Mouse (Mus musculus): ENCODE results near the gene Acin1. TPM values are rescaled to one million over a fixed set of nuclear protein-coding genes. Genes with fewer than 3 reads are reported as not detected.
A peak's percentile ranks its signal among the peaks of the same experiment; 100 is the strongest.

Gene Acin1
- polyA plus RNA-seq, 1 experiment from 2014 or later, result 38.0 TPM

- DNase-seq (no peak), ATAC-seq (peak; percentile 34; the same call in 1 of the 2 replicates)
- H3K9ac ChIP-seq (replicated peaks), result no peak overlapping the region
- H3K4me3 ChIP-seq (ENCODE audit: low read depth, low read length), result peak overlapping the region; percentile 37
- H3K36me3 ChIP-seq (replicated peaks; ENCODE audit: insufficient read depth, low read length), result no peaks in the 10 kb centered on the region
- H3K9me3 ChIP-seq (ENCODE audit: low read length), result no peaks in the 10 kb centered on the region
- H3K4me2 ChIP-seq (ENCODE audit: low read depth, low read length), result peak overlapping the region; percentile 74
- H3K27ac ChIP-seq (ENCODE audit: low read depth), result no peak overlapping the region
- TF ChIP-seq CTCF (IDR thresholded peaks at IDR 0.05; ENCODE audit: low read depth) (0 out of 2 replicates have a peak, but pooled peaks have one; percentile 5), EP300 (IDR thresholded peaks at IDR 0.05; ENCODE audit: low read depth) (no peak)
- H3K27me3 ChIP-seq (ENCODE audit: insufficient read depth, low read length), result no peaks in the 10 kb centered on the region
- H3K4me1 ChIP-seq (ENCODE audit: insufficient read depth), result peaks cover 8% of the 10 kb centered on the region
- WGBS (ENCODE audit: insufficient replicate concordance), result 2% methylated on average over 15 of the region's 15 CpGs
Measured at GRCm38 (mm10) chr14:54714617-54715081, 27.9 kb upstream of the Acin1 start.

- Histone ChIP-seq H3K27ac (ENCODE audit: low read depth) (0 out of 2 replicates have a peak overlapping the region, but pooled peaks have one; percentile 76), H3K27me3 (ENCODE audit: insufficient read depth, low read length) (no peaks in the 10 kb centered on the region), H3K9ac (replicated peaks) (no peak overlapping the region), H3K4me2 (ENCODE audit: low read depth, low read length) (peak overlapping the region; percentile 74), H3K36me3 (replicated peaks; ENCODE audit: insufficient read depth, low read length) (no peaks in the 10 kb centered on the region), H3K4me1 (ENCODE audit: insufficient read depth) (peaks cover 8% of the 10 kb centered on the region), H3K4me3 (ENCODE audit: low read depth, low read length) (peak overlapping the region; percentile 37), H3K9me3 (ENCODE audit: low read length) (no peaks in the 10 kb centered on the region)
- WGBS (ENCODE audit: insufficient replicate concordance), result under 1% methylated on average over 13 of the region's 13 CpGs
- peak; percentile 27; the same call in 1 of the 2 replicates for ATAC-seq
- peak; percentile 69 for DNase-seq
- TF ChIP-seq EP300 (IDR thresholded peaks at IDR 0.05; ENCODE audit: low read depth) (no peak), CTCF (IDR thresholded peaks at IDR 0.05; ENCODE audit: low read depth) (peak; percentile 90)
Measured at GRCm38 (mm10) chr14:54714121-54714520, 27.4 kb upstream of the Acin1 start.

GRCm38 (mm10) chr14:54712861-54713260, 26.1 kb upstream of the Acin1 start:
- no peak for TF ChIP-seq EP300 (IDR thresholded peaks at IDR 0.05; ENCODE audit: low read depth)
- TF ChIP-seq CTCF (IDR thresholded peaks at IDR 0.05; ENCODE audit: low read depth), result no peak
- 34% methylated on average over 8 of the region's 8 CpGs for WGBS (ENCODE audit: insufficient replicate concordance)
- no peak overlapping the region; the same call in 1 of the 2 replicates for H3K4me3 ChIP-seq (ENCODE audit: low read depth, low read length)
- no peak overlapping the region for H3K9ac ChIP-seq (replicated peaks)
- peak overlapping the region; percentile 76 for H3K27ac ChIP-seq (ENCODE audit: low read depth)
- ATAC-seq (peak; percentile 24; the same call in 1 of the 2 replicates), DNase-seq (peak; percentile 57)
- H3K27me3 ChIP-seq (ENCODE audit: insufficient read depth, low read length), result no peaks in the 10 kb centered on the region
- H3K36me3 ChIP-seq (replicated peaks; ENCODE audit: insufficient read depth, low read length), result no peaks in the 10 kb centered on the region
- peaks cover 8% of the 10 kb centered on the region for H3K4me1 ChIP-seq (ENCODE audit: insufficient read depth)
- H3K9me3 ChIP-seq (ENCODE audit: low read length), result no peaks in the 10 kb centered on the region
- peak overlapping the region; percentile 32; the same call in 1 of the 2 replicates for H3K4me2 ChIP-seq (ENCODE audit: low read depth, low read length)

- peaks cover 8% of the 10 kb centered on the region for H3K4me1 ChIP-seq (ENCODE audit: insufficient read depth)
- no peaks in the 10 kb centered on the region for H3K36me3 ChIP-seq (replicated peaks; ENCODE audit: insufficient read depth, low read length)
- H3K4me2 ChIP-seq (ENCODE audit: low read depth, low read length), result peak within 1 kb of the TSS; percentile 47
- 65% methylated on average over 7 of the region's 7 CpGs for WGBS (ENCODE audit: insufficient replicate concordance)
- H3K27ac ChIP-seq (ENCODE audit: low read depth), result peak within 1 kb of the TSS; percentile 76
- TF ChIP-seq CTCF (IDR thresholded peaks at IDR 0.05; ENCODE audit: low read depth) (no peak), EP300 (IDR thresholded peaks at IDR 0.05; ENCODE audit: low read depth) (no peak)
- H3K27me3 ChIP-seq (ENCODE audit: insufficient read depth, low read length), result no peaks in the 10 kb centered on the region; the same call in 1 of the 2 replicates
- no peak for DNase-seq
- H3K9me3 ChIP-seq (ENCODE audit: low read length), result no peaks in the 10 kb centered on the region
- peak within 1 kb of the TSS; percentile 23; the same call in 1 of the 2 replicates for H3K9ac ChIP-seq (replicated peaks)
- peak within 1 kb of the TSS; percentile 39 for H3K4me3 ChIP-seq (ENCODE audit: low read depth, low read length)
- no peak for ATAC-seq
Measured at GRCm38 (mm10) chr14:54712074-54712473, 25.3 kb upstream of the Acin1 start, which contains the start of gene Cebpe. Gene Cebpe (minus strand): TSS chr14:54712174.

- H3K27me3 ChIP-seq (ENCODE audit: insufficient read depth, low read length), result no peaks in the 10 kb centered on the region; the same call in 1 of the 2 replicates
- TF ChIP-seq EP300 (IDR thresholded peaks at IDR 0.05; ENCODE audit: low read depth) (no peak), CTCF (IDR thresholded peaks at IDR 0.05; ENCODE audit: low read depth) (no peak)
- DNase-seq, result no peak
- no peaks in the 10 kb centered on the region for H3K9me3 ChIP-seq (ENCODE audit: low read length)
- H3K36me3 ChIP-seq (replicated peaks; ENCODE audit: insufficient read depth, low read length), result no peaks in the 10 kb centered on the region
- peak overlapping the region; percentile 47 for H3K4me2 ChIP-seq (ENCODE audit: low read depth, low read length)
- WGBS (ENCODE audit: insufficient replicate concordance), result 57% methylated on average over 9 of the region's 9 CpGs
- no peak overlapping the region for H3K4me3 ChIP-seq (ENCODE audit: low read depth, low read length)
- ATAC-seq, result no peak
- H3K27ac ChIP-seq (ENCODE audit: low read depth), result no peak overlapping the region
- no peak overlapping the region for H3K9ac ChIP-seq (replicated peaks)
- peaks cover 23% of the 10 kb centered on the region for H3K4me1 ChIP-seq (ENCODE audit: insufficient read depth)
Measured at GRCm38 (mm10) chr14:54709054-54709453, 22.3 kb upstream of the Acin1 start.

- Histone ChIP-seq H3K27ac (ENCODE audit: low read depth) (peak overlapping the region; percentile 66), H3K9me3 (ENCODE audit: low read length) (no peaks in the 10 kb centered on the region), H3K4me3 (ENCODE audit: low read depth, low read length) (0 out of 2 replicates have a peak overlapping the region, but pooled peaks have one; percentile 0), H3K9ac (replicated peaks) (peak overlapping the region; percentile 26; the same call in 1 of the 2 replicates), H3K27me3 (ENCODE audit: insufficient read depth, low read length) (peaks cover 4% of the 10 kb centered on the region), H3K4me1 (ENCODE audit: insufficient read depth) (peaks cover 23% of the 10 kb centered on the region), H3K36me3 (replicated peaks; ENCODE audit: insufficient read depth, low read length) (no peaks in the 10 kb centered on the region), H3K4me2 (ENCODE audit: low read depth, low read length) (peak overlapping the region; percentile 47)
- DNase-seq, result peak; percentile 70
- TF ChIP-seq EP300 (IDR thresholded peaks at IDR 0.05; ENCODE audit: low read depth), result no peak
- no peak for TF ChIP-seq CTCF (IDR thresholded peaks at IDR 0.05; ENCODE audit: low read depth)
- 23% methylated on average over 16 of the region's 17 CpGs for WGBS (ENCODE audit: insufficient replicate concordance)
- ATAC-seq, result peak; percentile 9; the same call in 1 of the 2 replicates
Measured at GRCm38 (mm10) chr14:54706589-54707320, 20.0 kb upstream of the Acin1 start.
